ENCODE assay signal across 11 mouse cellular contexts in the genomic region with DNA sequence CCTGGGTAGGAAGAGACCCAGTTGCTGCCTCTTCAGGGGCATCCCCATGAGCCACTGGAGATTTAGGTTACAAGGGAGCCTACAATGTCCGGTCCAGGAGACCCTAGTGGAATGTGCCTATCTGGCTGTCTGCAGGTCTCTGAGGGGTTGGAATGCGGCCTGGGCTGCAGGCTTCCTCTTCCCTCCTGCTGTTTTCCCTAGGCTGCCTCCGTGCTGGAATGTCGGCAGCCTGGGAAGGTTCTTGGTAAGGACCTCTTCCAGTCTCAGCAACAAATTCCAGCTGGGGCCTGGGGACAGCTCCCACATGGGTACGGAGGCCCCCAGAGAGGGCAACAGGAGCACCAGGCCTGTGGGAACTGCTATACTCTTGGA. TPM values are rescaled to one million over a fixed set of nuclear protein-coding genes. Genes with fewer than 3 reads are reported as not detected.
DNase-seq lines count a peak whose midpoint lies in the region; ATAC-seq and TF ChIP-seq lines count a peak whose summit lies in the region.
"Had no signal": no experiment of that assay in that cellular context is flagged by ENCODE, and none has a peak within 500 bp of the region (broad histone marks: within the 10 kb centered on the region; RNA-seq: fewer than 3 reads in every experiment).

No protein-coding gene starts in this region.

- peaks cover 50% of the 10 kb centered on the region for H3K4me1 ChIP-seq in lung, postnatal 0 days (ENCODE audit: insufficient read depth, low read depth, low read length)
- H3K4me1 ChIP-seq in lung, adult 2 months (ENCODE audit: control insufficient read depth, insufficient read depth, low read length), result peaks cover 48% of the 10 kb centered on the region
- H3K4me1 ChIP-seq in embryonic facial prominence, embryonic 12.5 days, result peaks cover 35% of the 10 kb centered on the region
- H3K4me1 ChIP-seq in intestine, embryonic 16.5 days (ENCODE audit: control insufficient read depth, insufficient read depth, low read length), result peaks cover 56% of the 10 kb centered on the region
- H3K4me1 ChIP-seq in small intestine, adult 2 months (ENCODE audit: control insufficient read depth, insufficient read depth, insufficient read length, low read length), result peaks cover 55% of the 10 kb centered on the region

- peak; percentile 12 for ATAC-seq in lung, postnatal 0 days
- ATAC-seq in embryonic facial prominence, embryonic 12.5 days (ENCODE audit: insufficient number of reproducible peaks, insufficient read depth, low FRiP score, low TSS enrichment), result peak; percentile 24; the same call in 1 of the 2 replicates
- ATAC-seq in intestine, embryonic 16.5 days, result no peak; the same call in none of the 2 replicates
- no peak for ATAC-seq in inflammation-experienced regulatory T-cells, adult 6 months

- H3K27me3 ChIP-seq in lung, postnatal 0 days (replicated peaks; ENCODE audit: insufficient read depth, low read length), result no peaks in the 10 kb centered on the region
- H3K27me3 ChIP-seq in embryonic facial prominence, embryonic 12.5 days, result no peaks in the 10 kb centered on the region
- no peaks in the 10 kb centered on the region for H3K27me3 ChIP-seq in intestine, embryonic 16.5 days (replicated peaks; ENCODE audit: control insufficient read depth, insufficient read depth, low read length)
- H3K27me3 ChIP-seq in small intestine, adult 2 months (ENCODE audit: control insufficient read depth, insufficient read depth, low read length), result no peaks in the 10 kb centered on the region

- 0 out of 2 replicates have a peak overlapping the region, but pooled peaks have one; percentile 9 for H3K9ac ChIP-seq in lung, postnatal 0 days (replicated peaks; ENCODE audit: low read depth)
- no peak overlapping the region for H3K9ac ChIP-seq in embryonic facial prominence, embryonic 12.5 days
- peak overlapping the region; percentile 71 for H3K9ac ChIP-seq in intestine, embryonic 16.5 days (ENCODE audit: low read depth, low read length)

- H3K27ac ChIP-seq in lung, postnatal 0 days (ENCODE audit: low read length), result peak overlapping the region; percentile 93
- H3K27ac ChIP-seq in embryonic facial prominence, embryonic 12.5 days, result peak overlapping the region; percentile 58
- H3K27ac ChIP-seq in intestine, embryonic 16.5 days (ENCODE audit: low read length), result peak overlapping the region; percentile 99
- H3K27ac ChIP-seq in small intestine, adult 2 months (ENCODE audit: insufficient read depth, low read depth, low read length), result peak overlapping the region; percentile 97

- peak; percentile 47 for DNase-seq in lung, postnatal 0 days (ENCODE audit: low spot score)
- no peak for DNase-seq in lung, adult 2 months
- DNase-seq in gastrocnemius, postnatal 10 days, result no peak
- no peak for DNase-seq in ovary, postnatal 10 days (ENCODE audit: low spot score)
- DNase-seq: left cerebral cortex, postnatal 4 days; thymus, postnatal 25 days had no signal

- no peak for TF ChIP-seq EP300 in lung, postnatal 0 days (IDR thresholded peaks at IDR 0.05)

- no peak for TF ChIP-seq POLR2A in lung, adult 2 months (IDR thresholded peaks at IDR 0.05; ENCODE audit: borderline replicate concordance, extremely low read depth, low read depth, low read length)
- no peak for TF ChIP-seq POLR2A in small intestine, adult 2 months (IDR thresholded peaks at IDR 0.05; ENCODE audit: low read depth, low read length)

- H3K9me3 ChIP-seq in lung, postnatal 0 days (ENCODE audit: low read length), result no peaks in the 10 kb centered on the region
- H3K9me3 ChIP-seq in embryonic facial prominence, embryonic 12.5 days, result no peaks in the 10 kb centered on the region
- H3K9me3 ChIP-seq in intestine, embryonic 16.5 days (ENCODE audit: control insufficient read depth, low read length), result no peaks in the 10 kb centered on the region

- no peaks in the 10 kb centered on the region; the same call in 1 of the 2 replicates for H3K36me3 ChIP-seq in lung, postnatal 0 days (ENCODE audit: insufficient read depth, low read length)
- peaks cover 4% of the 10 kb centered on the region; the same call in 1 of the 2 replicates for H3K36me3 ChIP-seq in embryonic facial prominence, embryonic 12.5 days
- no peaks in the 10 kb centered on the region for H3K36me3 ChIP-seq in intestine, embryonic 16.5 days (ENCODE audit: control insufficient read depth, insufficient read depth, low read length)
- H3K36me3 ChIP-seq in small intestine, adult 2 months (ENCODE audit: control insufficient read depth, insufficient read depth, low read length), result 0 out of 2 replicates have a peak, but pooled peaks cover 6% of the 10 kb centered on the region

- 8% methylated on average over 5 of the region's 5 CpGs for WGBS in lung, postnatal 0 days
- 27% methylated on average over 5 of the region's 5 CpGs for WGBS in lung, adult 2 months
- WGBS in embryonic facial prominence, embryonic 12.5 days, result 18% methylated on average over 5 of the region's 5 CpGs
- 23% methylated on average over 5 of the region's 5 CpGs for WGBS in intestine, embryonic 16.5 days
- 39% methylated on average over 5 of the region's 5 CpGs for WGBS in small intestine, adult 2 months

- H3K4me3 ChIP-seq in lung, postnatal 0 days (ENCODE audit: low read depth, low read length), result no peak overlapping the region
- H3K4me3 ChIP-seq in lung, adult 2 months (replicated peaks; ENCODE audit: extremely low read depth, low read depth, low read length), result no peak overlapping the region
- no peak overlapping the region for H3K4me3 ChIP-seq in embryonic facial prominence, embryonic 12.5 days
- peak overlapping the region; percentile 11; the same call in 1 of the 2 replicates for H3K4me3 ChIP-seq in intestine, embryonic 16.5 days (ENCODE audit: low read length)
- H3K4me3 ChIP-seq in small intestine, adult 2 months (ENCODE audit: low read depth, low read length), result peak overlapping the region; percentile 10; the same call in 1 of the 2 replicates

- no peak for TF ChIP-seq CTCF in lung, postnatal 0 days (IDR thresholded peaks at IDR 0.05)
- no peak for TF ChIP-seq CTCF in lung, adult 2 months (IDR thresholded peaks at IDR 0.05; ENCODE audit: insufficient read depth, low read length)
- no peak for TF ChIP-seq CTCF in small intestine, adult 2 months (IDR thresholded peaks at IDR 0.05; ENCODE audit: extremely low read depth, insufficient read length, insufficient replicate concordance, low read depth, low read length)

- H3K4me2 ChIP-seq in lung, postnatal 0 days (replicated peaks; ENCODE audit: low read depth, low read length), result 0 out of 2 replicates have a peak overlapping the region, but pooled peaks have one; percentile 1
- no peak overlapping the region for H3K4me2 ChIP-seq in embryonic facial prominence, embryonic 12.5 days (replicated peaks)
- peak overlapping the region; percentile 37 for H3K4me2 ChIP-seq in intestine, embryonic 16.5 days (ENCODE audit: low read depth, low read length)

RNA-seq across cellular contexts. Expression of a gene that starts 2.2 kb away (rescaled TPM):
- polyA plus RNA-seq in lung, postnatal 0 days (2015; fragmentation: Nextera tagmentation; extraction: Ambion mirVana), result 0.90 and 1.2 TPM in 2 replicates
- not detected in 2 replicates for polyA plus RNA-seq in lung, adult 2 months (2012; rRNA removed)
- 1.4 and 2.6 TPM in 2 replicates for polyA plus RNA-seq in embryonic facial prominence, embryonic 12.5 days (2016; fragmentation: Nextera tagmentation; extraction: Ambion mirVana)
- 0.89 and 1.0 TPM in 2 replicates for polyA plus RNA-seq in intestine, embryonic 16.5 days (2015; fragmentation: Nextera tagmentation; extraction: Ambion mirVana)
- polyA plus RNA-seq in small intestine, adult 2 months (2012; rRNA removed), result not detected in 2 replicates
- polyA plus RNA-seq in inflammation-experienced regulatory T-cells, adult 6 months (2017; shearing (Covaris generic)), result under 1 TPM in 2 of 3 experiments, not detected in 1; 0.15 to 0.58 TPM
- not detected for total RNA-seq in gastrocnemius, postnatal 10 days (2021)
- total RNA-seq: left cerebral cortex, postnatal 4 days had no signal
- polyA plus RNA-seq: brain, embryonic 14.5 days had no signal

RNA-seq across cellular contexts. Expression of a gene that starts 22.3 kb away (rescaled TPM):
- polyA plus RNA-seq in lung, postnatal 0 days (2015; fragmentation: Nextera tagmentation; extraction: Ambion mirVana), result 21.6 and 33.3 TPM in 2 replicates
- 63.7 and 92.1 TPM in 2 replicates for polyA plus RNA-seq in lung, adult 2 months (2012; rRNA removed)
- 33.2 and 35.0 TPM in 2 replicates for polyA plus RNA-seq in embryonic facial prominence, embryonic 12.5 days (2016; fragmentation: Nextera tagmentation; extraction: Ambion mirVana)
- 31.2 and 31.8 TPM in 2 replicates for polyA plus RNA-seq in intestine, embryonic 16.5 days (2015; fragmentation: Nextera tagmentation; extraction: Ambion mirVana)
- polyA plus RNA-seq in small intestine, adult 2 months (2012; rRNA removed), result 66.4 and 149 TPM in 2 replicates
- 10 to 100 TPM; 23.8 to 27.3 (median 25.1) TPM for polyA plus RNA-seq in inflammation-experienced regulatory T-cells, adult 6 months (2017; shearing (Covaris generic))
- 100 to 1,000 TPM; 300 to 302 TPM for total RNA-seq in gastrocnemius, postnatal 10 days (2021)

Comparison
In these comparisons a context has a peak if more than half of its experiments do, and no peak if none do; other contexts are left out.
1. ATAC-seq: peak in lung, postnatal 0 days (single experiment) and embryonic facial prominence, embryonic 12.5 days (single experiment); none in intestine, embryonic 16.5 days (single experiment) and inflammation-experienced regulatory T-cells, adult 6 months (single experiment).
2. H3K4me3 ChIP-seq: peak in intestine, embryonic 16.5 days (single experiment) and small intestine, adult 2 months (single experiment); none in lung, postnatal 0 days (single experiment), lung, adult 2 months (single experiment) and embryonic facial prominence, embryonic 12.5 days (single experiment).
3. Peak in every context shown above with its lines, with median percentiles within 50 percentile points of each other: H3K27ac ChIP-seq.